Mouse (Mus musculus) midbrain, embryonic 16.5 days (tissue): ENCODE data around the gene Osbp. TPM values are rescaled to one million over a fixed set of nuclear protein-coding genes. Genes with fewer than 3 reads are reported as not detected.
"Not testable (repeated sequence)": the region's sequence is repeated elsewhere in the genome, so short reads cannot be mapped to it uniquely, and the experiment has no call there.

ENCODE experiments used
- ATAC-seq: fragments of 200-750 bp; cut with Nextera tagmentation; 2 replicates; pipeline ENCODE4 v1.8.0; 2017; ENCODE audit warnings: moderate TSS enrichment
- H3K27ac ChIP-seq: fragments of 300-500 bp; sonication (generic); 2 replicates; pipeline ENCODE4 v1.5.1; 2014; ENCODE audit warnings: mild to moderate bottlenecking, low read length, mixed read lengths
- H3K27me3 ChIP-seq: fragments of 300-500 bp; sonication (generic); 2 replicates; pipeline ENCODE4 v1.6.1; 2014; ENCODE audit warnings: low read depth, low read length, mixed read lengths; ENCODE audit not compliant: control insufficient read depth, insufficient read depth
- H3K36me3 ChIP-seq: fragments of 300-500 bp; sonication (generic); 2 replicates; pipeline ENCODE4 v1.6.1; 2014; ENCODE audit warnings: mild to moderate bottlenecking, low read length, moderate library complexity, mixed read lengths; ENCODE audit not compliant: control insufficient read depth, insufficient read depth
- H3K4me1 ChIP-seq: fragments of 300-500 bp; sonication (generic); 2 replicates; pipeline ENCODE4 v1.6.1; 2014; ENCODE audit warnings: mild to moderate bottlenecking, low read length, mixed read lengths; ENCODE audit not compliant: control insufficient read depth, insufficient read depth
- H3K4me2 ChIP-seq: fragments of 300-500 bp; sonication (generic); 2 replicates; pipeline ENCODE4 v1.6.1; 2014; ENCODE audit warnings: mild to moderate bottlenecking, low read length, mixed read lengths
- H3K4me3 ChIP-seq: fragments of 300-500 bp; sonication (generic); 2 replicates; pipeline ENCODE4 v1.5.1; 2014; ENCODE audit warnings: low read depth, mild to moderate bottlenecking, low read length, moderate library complexity, mixed read lengths
- H3K9ac ChIP-seq: fragments of 300-500 bp; sonication (generic); 2 replicates; pipeline ENCODE4 v1.6.1; 2014; ENCODE audit warnings: low read depth, low read length, mixed read lengths
- H3K9me3 ChIP-seq: fragments of 300-500 bp; sonication (generic); replicated peaks from 2 replicates; pipeline ENCODE4 v1.6.1; 2014; ENCODE audit warnings: mild to moderate bottlenecking, low read length, mixed read lengths; ENCODE audit not compliant: control insufficient read depth, poor library complexity, severe bottlenecking
- WGBS: fragments of 180-500 bp; shearing (Covaris S2); extraction: QIAGEN DNeasy Blood & Tissue Kit; methylation state at CpG from one replicate; pipeline ENCODE4 v1.1.7; 2014; 5-methylcytosine and 5-hydroxymethylcytosine counted together
- polyA plus RNA-seq: library from polyadenylated mRNA; unstranded; fragments of >200 nt; fragmentation: Nextera tagmentation; extraction: Ambion mirVana; gene quantifications from 2 replicates; pipeline ENCODE4 v1.2.1, GENCODE M21; 2015

Osbp gene
- polyA plus RNA-seq, 1 experiment from 2014 or later: 3.6 TPM

DNA sequence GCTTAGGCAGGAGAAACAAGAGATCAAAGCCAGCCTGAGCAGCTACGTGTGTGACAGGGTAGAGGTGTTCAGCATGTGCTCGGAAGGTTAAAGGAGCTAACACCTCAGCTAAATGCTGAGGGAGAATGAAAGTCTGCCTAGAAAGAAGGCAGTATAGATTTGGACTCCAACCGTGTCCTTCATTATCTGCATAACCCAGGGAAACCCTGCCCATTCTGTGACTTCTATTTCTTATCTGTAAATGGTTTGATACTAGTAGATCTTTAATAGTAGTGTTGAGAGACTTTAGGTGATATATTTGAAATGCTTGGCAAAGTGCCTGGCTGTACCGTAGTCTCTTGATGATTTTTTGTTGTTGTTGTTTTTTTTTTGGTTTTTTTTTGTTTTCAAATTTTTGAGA is 9.9 kb downstream of the Osbp start:
- peaks cover 54% of the 10 kb centered on the region for H3K36me3 ChIP-seq
- no peaks in the 10 kb centered on the region for H3K4me1 ChIP-seq
- 83% methylated on average over 4 of the region's 4 CpGs for WGBS
- no peak overlapping the region for H3K4me3 ChIP-seq
- H3K27me3 ChIP-seq: no peaks in the 10 kb centered on the region
- no peak for ATAC-seq
- H3K4me2 ChIP-seq: no peak overlapping the region
- no peaks in the 10 kb centered on the region for H3K9me3 ChIP-seq
- no peak overlapping the region for H3K27ac ChIP-seq
- H3K9ac ChIP-seq: no peak overlapping the region

DNA sequence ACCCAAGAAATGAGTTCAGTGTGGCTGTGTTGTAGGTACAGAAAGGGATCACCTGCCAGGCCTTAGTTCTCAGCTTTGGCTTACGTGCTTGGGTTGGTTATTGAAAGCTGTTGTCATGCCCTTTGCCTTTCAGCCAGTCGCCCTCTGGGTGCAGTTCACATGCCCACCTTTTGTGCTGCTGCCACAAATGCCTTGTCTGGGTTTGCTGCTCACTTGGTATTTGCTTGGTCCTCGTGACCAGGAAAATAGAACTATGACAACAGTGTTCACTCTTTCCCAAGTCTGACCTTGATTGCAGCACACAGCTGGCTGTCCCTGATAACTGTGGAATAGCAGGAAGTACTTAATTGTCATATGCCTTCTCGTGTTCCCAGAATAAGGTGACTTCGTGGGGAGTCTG is 11.6 kb downstream of the Osbp start:
- H3K4me3 ChIP-seq: no peak overlapping the region
- H3K27ac ChIP-seq: no peak overlapping the region
- H3K36me3 ChIP-seq: peaks cover 47% of the 10 kb centered on the region
- H3K9ac ChIP-seq: no peak overlapping the region
- H3K4me2 ChIP-seq: no peak overlapping the region
- no peaks in the 10 kb centered on the region for H3K9me3 ChIP-seq
- ATAC-seq: no peak
- no peaks in the 10 kb centered on the region for H3K4me1 ChIP-seq
- no peaks in the 10 kb centered on the region for H3K27me3 ChIP-seq
- WGBS: 91% methylated on average over 5 of the region's 5 CpGs

DNA sequence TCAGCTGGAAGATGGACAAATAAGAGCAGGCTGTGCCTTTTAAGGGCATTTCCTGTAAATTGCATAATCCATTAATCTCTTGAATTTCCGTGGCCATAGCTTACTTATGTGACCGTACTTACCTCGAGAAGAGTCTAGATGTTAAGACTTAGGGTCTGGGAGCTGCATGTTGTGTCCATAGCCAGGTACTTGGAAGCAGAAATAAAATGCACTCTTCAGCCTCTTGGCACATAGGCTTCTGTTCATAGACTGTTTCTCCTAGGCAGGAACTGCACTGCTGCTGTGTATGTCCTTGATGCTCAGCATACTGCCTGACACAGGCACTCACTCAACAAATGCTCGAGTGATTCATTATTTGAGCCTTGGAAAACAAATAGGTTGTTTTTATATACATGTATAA is 14.7 kb downstream of the Osbp start:
- 0 out of 2 replicates have a peak overlapping the region, but pooled peaks have one; percentile 10 for H3K9ac ChIP-seq
- no peak overlapping the region for H3K4me2 ChIP-seq
- H3K27me3 ChIP-seq: no peaks in the 10 kb centered on the region
- no peak for ATAC-seq
- no peak overlapping the region for H3K27ac ChIP-seq
- peaks cover 50% of the 10 kb centered on the region for H3K36me3 ChIP-seq
- H3K4me3 ChIP-seq: no peak overlapping the region
- H3K9me3 ChIP-seq: no peaks in the 10 kb centered on the region
- WGBS: 94% methylated on average over 4 of the region's 4 CpGs
- no peaks in the 10 kb centered on the region for H3K4me1 ChIP-seq

DNA sequence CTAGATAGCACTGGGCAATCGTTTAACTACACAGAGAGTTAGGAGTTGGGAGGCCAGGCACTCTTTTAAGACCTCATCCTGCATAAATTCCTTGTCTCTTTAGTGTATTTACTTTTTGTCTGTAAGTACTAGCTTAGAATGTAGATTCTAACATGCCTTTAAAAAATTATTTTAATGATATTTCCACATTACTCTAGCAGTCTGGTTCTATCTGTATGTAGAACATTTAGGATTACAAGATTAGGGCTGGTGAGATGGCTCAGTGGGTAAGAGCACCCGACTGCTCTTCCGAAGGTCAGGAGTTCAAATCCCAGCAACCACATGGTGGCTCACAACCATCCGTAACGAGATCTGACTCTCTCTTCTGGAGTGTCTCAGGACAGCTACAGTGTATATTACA is 18.9 kb downstream of the Osbp start:
- not testable (repeated sequence) for H3K4me3 ChIP-seq, ATAC-seq, H3K27ac ChIP-seq, H3K4me2 ChIP-seq, H3K4me1 ChIP-seq, H3K27me3 ChIP-seq, H3K9ac ChIP-seq, H3K9me3 ChIP-seq
- WGBS: 82% methylated on average over 5 of the region's 5 CpGs
- H3K36me3 ChIP-seq: peaks cover 39% of the 10 kb centered on the region

DNA sequence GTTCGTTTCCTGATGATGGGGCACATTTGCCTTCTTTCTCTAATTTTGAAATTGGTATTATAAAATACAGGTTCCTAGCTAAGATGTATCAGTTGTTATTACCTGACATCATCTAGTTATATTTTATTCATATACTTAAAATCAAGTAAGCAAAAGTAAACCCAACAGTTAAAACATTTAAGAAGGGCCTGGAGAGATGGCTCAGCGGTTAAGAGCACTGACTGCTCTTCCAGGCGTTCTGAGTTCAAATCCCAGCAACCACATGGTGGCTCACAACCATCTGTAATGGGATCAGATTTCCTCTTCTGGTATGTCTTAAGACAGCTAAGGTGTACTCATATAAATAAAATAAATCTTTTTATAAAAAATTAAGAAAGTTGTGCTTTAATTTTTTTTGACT is 22.1 kb downstream of the Osbp start:
- Histone ChIP-seq H3K9me3 (no peaks in the 10 kb centered on the region), H3K36me3 (peaks cover 50% of the 10 kb centered on the region), H3K27me3 (no peaks in the 10 kb centered on the region), H3K4me3 (no peak overlapping the region), H3K4me1 (no peaks in the 10 kb centered on the region), H3K4me2 (no peak overlapping the region), H3K27ac (no peak overlapping the region), H3K9ac (no peak overlapping the region)
- ATAC-seq: no peak
- WGBS: 94% methylated on average over 3 of the region's 3 CpGs

DNA sequence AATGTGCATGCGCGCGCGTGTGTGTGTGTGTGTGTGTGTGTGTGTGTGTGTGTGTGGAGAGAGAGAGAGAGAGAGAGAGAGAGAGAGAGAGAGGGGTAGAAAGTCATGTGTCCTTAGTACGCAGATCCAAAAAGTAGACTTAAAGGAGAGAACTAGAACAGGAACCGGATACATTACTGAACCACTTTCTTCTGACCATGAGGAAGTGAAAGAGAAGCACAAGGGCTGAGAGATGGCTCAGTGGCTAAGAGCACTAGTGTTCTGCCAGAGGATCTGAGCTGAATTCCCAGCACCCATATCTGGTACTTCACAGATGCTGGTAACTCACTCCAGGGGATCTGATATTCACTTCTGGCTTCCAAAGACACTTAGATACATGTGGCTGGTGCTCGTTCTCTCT is 23.6 kb downstream of the Osbp start:
- Histone ChIP-seq H3K9ac (no peak overlapping the region), H3K4me2 (no peak overlapping the region), H3K4me3 (no peak overlapping the region), H3K4me1 (no peaks in the 10 kb centered on the region), H3K36me3 (peaks cover 39% of the 10 kb centered on the region), H3K9me3 (no peaks in the 10 kb centered on the region), H3K27me3 (no peaks in the 10 kb centered on the region), H3K27ac (no peak overlapping the region)
- WGBS: 98% methylated on average over 7 of the region's 7 CpGs
- no peak for ATAC-seq

DNA sequence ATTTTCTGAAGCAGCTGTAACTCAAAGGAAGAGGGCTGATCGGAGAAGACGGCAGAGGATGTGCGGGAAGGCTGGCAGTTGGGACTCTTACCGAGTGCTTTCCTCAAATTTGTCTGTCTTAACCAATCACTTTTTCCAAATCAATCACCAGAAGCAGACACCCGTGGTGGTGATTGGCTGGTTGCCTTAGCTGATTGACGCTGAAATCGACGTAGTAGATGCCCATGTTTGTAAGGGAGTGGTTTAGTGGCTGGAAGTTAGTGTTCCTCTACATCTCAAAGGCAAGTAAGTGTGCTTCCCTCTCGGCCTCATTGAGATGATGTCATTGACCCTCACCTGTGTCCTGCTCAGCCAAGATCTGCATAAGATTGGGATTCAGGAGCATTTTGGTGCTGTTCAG is 26.3 kb downstream of the Osbp start:
- WGBS: 93% methylated on average over 9 of the region's 9 CpGs
- Histone ChIP-seq H3K9ac (no peak overlapping the region), H3K4me1 (no peaks in the 10 kb centered on the region), H3K4me3 (no peak overlapping the region), H3K27ac (no peak overlapping the region), H3K9me3 (no peaks in the 10 kb centered on the region), H3K36me3 (peaks cover 42% of the 10 kb centered on the region), H3K4me2 (no peak overlapping the region), H3K27me3 (no peaks in the 10 kb centered on the region)
- no peak for ATAC-seq

DNA sequence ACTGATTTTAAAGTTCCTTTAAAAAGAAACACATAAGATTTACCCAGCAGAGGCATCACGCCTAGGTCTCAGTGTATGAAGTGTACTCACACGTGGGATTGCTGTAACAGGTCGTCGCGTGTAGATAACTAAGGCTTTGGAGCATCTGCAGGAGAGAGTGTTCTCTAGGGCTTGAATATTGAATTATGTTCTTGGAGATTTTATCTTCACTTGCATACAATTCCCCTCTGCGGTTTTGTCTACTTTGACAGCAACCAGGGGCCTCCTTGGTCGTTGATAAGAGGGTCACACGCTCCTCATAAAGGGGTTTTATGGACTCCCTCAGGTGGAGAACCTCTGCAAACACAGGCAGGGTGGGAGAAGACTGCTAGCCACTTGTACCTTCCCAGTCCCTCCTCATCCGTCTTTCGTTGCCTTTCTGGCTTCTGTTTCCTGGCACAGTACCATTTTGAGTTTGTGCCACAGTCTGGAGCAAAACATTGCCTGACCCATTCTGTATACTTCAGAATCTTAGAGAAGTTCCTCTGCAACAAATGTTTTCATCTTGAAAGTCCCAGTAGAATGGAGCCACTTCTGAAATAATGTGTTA is 26.8 kb downstream of the Osbp start:
- H3K36me3 ChIP-seq: peaks cover 42% of the 10 kb centered on the region
- H3K4me2 ChIP-seq: no peak overlapping the region
- H3K27me3 ChIP-seq: no peaks in the 10 kb centered on the region
- ATAC-seq: no peak
- WGBS: 92% methylated on average over 10 of the region's 10 CpGs
- no peak overlapping the region for H3K9ac ChIP-seq
- no peaks in the 10 kb centered on the region for H3K9me3 ChIP-seq
- no peak overlapping the region for H3K27ac ChIP-seq
- no peaks in the 10 kb centered on the region for H3K4me1 ChIP-seq
- no peak overlapping the region for H3K4me3 ChIP-seq

DNA sequence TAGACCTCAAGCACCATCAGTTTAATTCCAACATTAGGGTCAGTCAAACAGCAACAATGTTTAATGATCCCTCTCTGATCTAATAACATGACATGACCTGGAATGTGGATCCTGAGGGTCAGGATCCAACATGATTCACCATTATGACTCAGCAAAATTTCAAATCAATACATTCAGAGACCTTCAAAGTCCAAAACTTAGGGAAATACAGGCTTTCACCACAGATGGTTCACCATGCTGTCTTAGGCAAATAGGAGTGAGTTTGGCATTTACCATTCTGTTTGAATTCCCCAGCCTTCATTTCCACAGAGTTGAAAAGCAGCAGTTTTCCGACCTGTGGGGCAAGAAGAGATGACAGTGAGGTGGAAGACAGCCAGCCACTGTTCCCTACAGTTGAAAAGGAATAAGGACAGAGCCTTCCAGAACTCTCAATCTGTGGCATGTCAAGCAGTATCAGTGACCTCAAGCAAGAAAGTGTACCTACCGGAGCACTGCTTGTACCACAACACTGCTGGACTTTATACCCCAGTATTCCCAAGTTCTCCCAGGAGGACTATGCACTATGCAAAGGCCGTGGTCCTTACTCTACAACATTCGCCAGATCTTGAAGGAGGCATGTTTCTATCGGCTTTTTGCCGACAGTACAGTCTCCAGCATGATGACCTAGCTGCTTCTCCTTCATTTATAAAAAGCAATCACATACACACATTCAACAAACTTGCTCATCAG is 29.1 kb downstream of the Osbp start:
- Histone ChIP-seq H3K4me3 (no peak overlapping the region), H3K4me1 (no peaks in the 10 kb centered on the region), H3K9ac (no peak overlapping the region), H3K27ac (no peak overlapping the region), H3K27me3 (no peaks in the 10 kb centered on the region), H3K4me2 (no peak overlapping the region), H3K9me3 (no peaks in the 10 kb centered on the region), H3K36me3 (peaks cover 34% of the 10 kb centered on the region)
- 93% methylated on average over 6 of the region's 6 CpGs for WGBS
- ATAC-seq: no peak
